Mouse (Mus musculus) neural tube, embryonic 13.5 days (tissue): ENCODE data around the gene Psmb7. TPM values are rescaled to one million over a fixed set of nuclear protein-coding genes. Genes with fewer than 3 reads are reported as not detected.
A peak's percentile ranks its signal among the peaks of the same experiment; 100 is the strongest.

Experiments used
- ATAC-seq: fragments of 200-750 bp; cut with Nextera tagmentation; 2 replicates; pipeline ENCODE4 v1.8.0; 2017; ENCODE audit warnings: low read depth, mild to moderate bottlenecking, moderate TSS enrichment, moderate library complexity
- H3K27ac ChIP-seq: fragments of 300-500 bp; sonication (generic); replicated peaks from 2 replicates; pipeline ENCODE4 v1.5.1; 2015; ENCODE audit warnings: moderate library complexity, mild to moderate bottlenecking, inconsistent platforms
- H3K27me3 ChIP-seq: fragments of 300-500 bp; sonication (generic); 2 replicates; pipeline ENCODE4 v1.6.1; 2015; ENCODE audit warnings: mild to moderate bottlenecking, inconsistent platforms
- H3K36me3 ChIP-seq: fragments of 300-500 bp; sonication (generic); 2 replicates; pipeline ENCODE4 v1.6.1; 2015; ENCODE audit warnings: mild to moderate bottlenecking, inconsistent platforms
- H3K4me1 ChIP-seq: fragments of 300-500 bp; sonication (generic); replicated peaks from 2 replicates; pipeline ENCODE4 v1.6.1; 2015; ENCODE audit warnings: inconsistent platforms
- H3K4me2 ChIP-seq: fragments of 300-500 bp; sonication (generic); 2 replicates; pipeline ENCODE4 v1.6.1; 2015; ENCODE audit warnings: inconsistent platforms, mild to moderate bottlenecking, moderate library complexity
- H3K4me3 ChIP-seq: fragments of 300-500 bp; sonication (generic); 2 replicates; pipeline ENCODE4 v1.5.1; 2015; ENCODE audit warnings: mild to moderate bottlenecking, inconsistent platforms
- H3K9ac ChIP-seq: fragments of 300-500 bp; sonication (generic); 2 replicates; pipeline ENCODE4 v1.6.1; 2015; ENCODE audit warnings: moderate library complexity, mild to moderate bottlenecking, inconsistent platforms
- H3K9me3 ChIP-seq: fragments of 300-500 bp; sonication (generic); 2 replicates; pipeline ENCODE4 v1.6.1; 2016; ENCODE audit warnings: inconsistent platforms
- WGBS: fragments of 180-500 bp; shearing (Covaris S2); methylation state at CpG from one replicate; pipeline ENCODE4 v1.1.7; 2015; 5-methylcytosine and 5-hydroxymethylcytosine counted together
- microRNA-seq: library from miRNA; unstranded; fragments of <30 nt; microRNA quantifications from one replicate; pipeline ENCODE4, GENCODE M21; 2016
- polyA plus RNA-seq: library from polyadenylated mRNA; unstranded; fragments of >200 nt; fragmentation: Nextera tagmentation; extraction: Ambion mirVana; gene quantifications from 2 replicates; pipeline ENCODE4 v1.2.1, GENCODE M21; 2015

Gene Psmb7
- polyA plus RNA-seq, 1 experiment from 2014 or later: 316 TPM

DNA sequence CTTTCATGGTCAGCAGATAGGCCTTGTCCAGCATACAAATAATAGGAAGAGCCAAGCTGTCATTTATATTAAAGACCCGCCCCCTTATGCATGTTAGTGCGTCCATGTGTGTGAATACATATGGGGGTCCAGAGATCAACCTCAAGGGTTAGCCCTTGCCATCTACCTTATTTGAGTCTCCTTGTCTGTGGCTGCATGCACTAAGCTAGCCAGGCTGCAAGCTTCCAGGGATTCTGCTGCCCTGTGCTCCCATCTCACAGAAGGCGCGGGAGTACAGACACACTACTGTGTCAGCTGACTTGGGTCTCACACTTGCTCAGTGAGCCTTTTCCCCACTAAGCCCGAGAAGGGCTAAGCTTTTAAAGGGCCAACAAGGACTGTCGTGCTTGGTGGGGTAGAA is 103.2 kb downstream of the Psmb7 start:
- H3K27me3 ChIP-seq: no peaks in the 10 kb centered on the region
- no peak for ATAC-seq
- peaks cover 68% of the 10 kb centered on the region for H3K4me1 ChIP-seq
- no peak overlapping the region for H3K4me3 ChIP-seq
- H3K9ac ChIP-seq: no peak overlapping the region
- H3K27ac ChIP-seq: no peak overlapping the region
- 86% methylated on average over 6 of the region's 6 CpGs for WGBS
- H3K9me3 ChIP-seq: no peaks in the 10 kb centered on the region
- no peaks in the 10 kb centered on the region for H3K36me3 ChIP-seq
- H3K4me2 ChIP-seq: no peak overlapping the region

DNA sequence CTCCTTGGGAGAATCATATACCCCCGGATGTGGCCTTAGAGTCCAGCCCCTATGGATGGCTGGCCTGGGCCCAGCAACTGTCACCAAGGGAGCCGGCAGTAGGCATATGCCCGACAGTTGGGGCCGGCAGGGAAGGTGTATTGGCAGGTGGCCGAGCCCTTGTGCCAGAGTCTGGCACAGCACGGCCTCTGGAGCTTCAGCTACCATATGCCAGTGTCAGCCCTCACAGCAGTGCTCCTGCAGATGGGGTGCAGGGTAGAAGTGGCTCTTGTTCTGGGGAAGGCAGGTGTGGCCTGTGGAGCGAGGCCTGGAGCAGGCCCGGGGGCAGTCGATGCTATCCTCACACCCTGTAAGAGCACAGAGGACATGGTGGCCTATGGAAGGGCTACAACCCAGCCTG is 104.2 kb downstream of the Psmb7 start:
- H3K27me3 ChIP-seq: no peaks in the 10 kb centered on the region
- 67% methylated on average over 9 of the region's 9 CpGs for WGBS
- no peaks in the 10 kb centered on the region for H3K36me3 ChIP-seq
- H3K4me1 ChIP-seq: peaks cover 72% of the 10 kb centered on the region
- H3K4me3 ChIP-seq: no peak overlapping the region
- ATAC-seq: peak; percentile 20; the same call in 1 of the 2 replicates
- no peak overlapping the region for H3K4me2 ChIP-seq
- no peak overlapping the region; the same call in 1 of the 2 replicates for H3K27ac ChIP-seq
- H3K9ac ChIP-seq: no peak overlapping the region
- no peaks in the 10 kb centered on the region for H3K9me3 ChIP-seq

Small RNA genes lying within 50 kb of the gene (microRNA-seq; reads per million reads assigned to microRNA genes)
- gene Gm27634: not detected

Other genes with a start within 250 kb of the Psmb7 start
- gene Nek6, start 132.4 kb downstream of the Psmb7 start, polyA plus RNA-seq: 58.8 and 60.5 TPM in 2 replicates
- 0.06 TPM in 1 of 2 replicates, not detected in the other for gene Nr5a1, start 70.5 kb upstream of the Psmb7 start, polyA plus RNA-seq